Mouse (Mus musculus) cortical plate, adult 2 months (tissue): ENCODE data around the gene Crygb. TPM values are rescaled to one million over a fixed set of nuclear protein-coding genes. Genes with fewer than 3 reads are reported as not detected.

Source experiments
- H3K27ac ChIP-seq: fragments of 200-500 bp; 2 replicates; pipeline ENCODE4 v1.5.1; 2012; ENCODE audit warnings: low read length, control low read depth, inconsistent platforms; ENCODE audit not compliant: insufficient read depth
- H3K4me1 ChIP-seq: fragments of 200-500 bp; 2 replicates; pipeline ENCODE4 v1.6.1; 2011; ENCODE audit warnings: low read length; ENCODE audit not compliant: control insufficient read depth, insufficient read depth
- H3K4me3 ChIP-seq: fragments of 200-500 bp; 2 replicates; pipeline ENCODE4 v1.5.1; 2011; ENCODE audit warnings: mild to moderate bottlenecking, low read length, control low read depth; ENCODE audit not compliant: insufficient read depth
- CTCF ChIP-seq: fragments of 200-500 bp; IDR thresholded peaks from 2 replicates; pipeline ENCODE4 v1.5.1; 2011; ENCODE audit warnings: mild to moderate bottlenecking, control low read depth, low read length; ENCODE audit not compliant: insufficient read depth; ENCODE audit errors: extremely low read depth
- POLR2A ChIP-seq: fragments of 200-500 bp; IDR thresholded peaks from 2 replicates; pipeline ENCODE4 v1.6.1; 2011; ENCODE audit warnings: mild to moderate bottlenecking, low read length, control low read depth; ENCODE audit not compliant: insufficient read depth; ENCODE audit errors: extremely low read depth
- polyA plus RNA-seq: library from polyadenylated mRNA; depleted of rRNA; stranded (reverse); fragments of >200 nt; gene quantifications from 2 replicates; pipeline ENCODE4 v1.2.3, GENCODE M21; 2012

Crygb gene
- polyA plus RNA-seq, 1 experiment: not detected

- Histone ChIP-seq H3K4me3 (no peak overlapping the region), H3K4me1 (no peaks in the 10 kb centered on the region), H3K27ac (no peak overlapping the region)
- no peak for TF ChIP-seq POLR2A
- TF ChIP-seq CTCF: peak; percentile 86
Observed at GRCm38 (mm10) chr1:65112031-65112806, 30.1 kb upstream of the Crygb start.

GRCm38 (mm10) chr1:65109756-65110435, 27.8 kb upstream of the Crygb start:
- TF ChIP-seq POLR2A: no peak
- TF ChIP-seq CTCF: no peak

GRCm38 (mm10) chr1:65109196-65109595, 27.1 kb upstream of the Crygb start:
- TF ChIP-seq CTCF: no peak
- no peak for TF ChIP-seq POLR2A
- no peaks in the 10 kb centered on the region for H3K4me1 ChIP-seq
- no peak overlapping the region for H3K4me3 ChIP-seq
- H3K27ac ChIP-seq: no peak overlapping the region

More at GRCm38 (mm10) chr1:65109756-65110435, 27.8 kb upstream of the Crygb start:
- H3K4me3 ChIP-seq: no peak overlapping the region
- H3K4me1 ChIP-seq: no peaks in the 10 kb centered on the region
- H3K27ac ChIP-seq: no peak overlapping the region

GRCm38 (mm10) chr1:65107654-65108279, 25.7 kb upstream of the Crygb start:
- H3K4me1 ChIP-seq: no peaks in the 10 kb centered on the region
- no peak for TF ChIP-seq POLR2A
- TF ChIP-seq CTCF: no peak
- H3K4me3 ChIP-seq: no peak overlapping the region
- no peak overlapping the region for H3K27ac ChIP-seq

- no peak for TF ChIP-seq CTCF
- TF ChIP-seq POLR2A: no peak
Observed at GRCm38 (mm10) chr1:65103273-65103672, 21.2 kb upstream of the Crygb start, which contains the start of gene Cryga. Gene Cryga, minus strand, starts transcription at chr1:65103373.

GRCm38 (mm10) chr1:65096953-65097352, 14.9 kb upstream of the Crygb start:
- TF ChIP-seq POLR2A (no peak), CTCF (no peak)
- H3K4me1 ChIP-seq: no peaks in the 10 kb centered on the region
- H3K4me3 ChIP-seq: no peak overlapping the region
- H3K27ac ChIP-seq: no peak overlapping the region

More at GRCm38 (mm10) chr1:65103273-65103672, 21.2 kb upstream of the Crygb start, which contains the start of gene Cryga:
- Histone ChIP-seq H3K27ac (no peak within 1 kb of the TSS), H3K4me3 (no peak within 1 kb of the TSS), H3K4me1 (no peaks in the 10 kb centered on the region)

- Histone ChIP-seq H3K27ac (no peak overlapping the region), H3K4me3 (no peak overlapping the region), H3K4me1 (no peaks in the 10 kb centered on the region)
- no peak for TF ChIP-seq CTCF
- TF ChIP-seq POLR2A: no peak
Observed at GRCm38 (mm10) chr1:65091566-65091965, 9.5 kb upstream of the Crygb start.

- Histone ChIP-seq H3K4me3 (no peak overlapping the region), H3K27ac (no peak overlapping the region), H3K4me1 (no peaks in the 10 kb centered on the region)
- TF ChIP-seq CTCF (no peak), POLR2A (no peak)
Observed at GRCm38 (mm10) chr1:65090370-65090769, 8.3 kb upstream of the Crygb start.

- TF ChIP-seq CTCF: no peak
- TF ChIP-seq POLR2A: no peak
- no peaks in the 10 kb centered on the region for H3K4me1 ChIP-seq
- no peak overlapping the region for H3K27ac ChIP-seq
- no peak overlapping the region for H3K4me3 ChIP-seq
Observed at GRCm38 (mm10) chr1:65088567-65089356, 6.7 kb upstream of the Crygb start.
